Mouse (Mus musculus) heart, postnatal 0 days (tissue): ENCODE measurements around the gene Cyp27a1.

Experiments used
- CTCF ChIP-seq: IDR thresholded peaks from 2 replicates; pipeline ENCODE4 v1.5.1; 2016; ENCODE audit warnings: antibody characterized with exemption, control low read depth, low read depth
- EP300 ChIP-seq: IDR thresholded peaks from 2 replicates; pipeline ENCODE4 v1.6.1; 2016; ENCODE audit warnings: antibody characterized with exemption, low read depth

DNA sequence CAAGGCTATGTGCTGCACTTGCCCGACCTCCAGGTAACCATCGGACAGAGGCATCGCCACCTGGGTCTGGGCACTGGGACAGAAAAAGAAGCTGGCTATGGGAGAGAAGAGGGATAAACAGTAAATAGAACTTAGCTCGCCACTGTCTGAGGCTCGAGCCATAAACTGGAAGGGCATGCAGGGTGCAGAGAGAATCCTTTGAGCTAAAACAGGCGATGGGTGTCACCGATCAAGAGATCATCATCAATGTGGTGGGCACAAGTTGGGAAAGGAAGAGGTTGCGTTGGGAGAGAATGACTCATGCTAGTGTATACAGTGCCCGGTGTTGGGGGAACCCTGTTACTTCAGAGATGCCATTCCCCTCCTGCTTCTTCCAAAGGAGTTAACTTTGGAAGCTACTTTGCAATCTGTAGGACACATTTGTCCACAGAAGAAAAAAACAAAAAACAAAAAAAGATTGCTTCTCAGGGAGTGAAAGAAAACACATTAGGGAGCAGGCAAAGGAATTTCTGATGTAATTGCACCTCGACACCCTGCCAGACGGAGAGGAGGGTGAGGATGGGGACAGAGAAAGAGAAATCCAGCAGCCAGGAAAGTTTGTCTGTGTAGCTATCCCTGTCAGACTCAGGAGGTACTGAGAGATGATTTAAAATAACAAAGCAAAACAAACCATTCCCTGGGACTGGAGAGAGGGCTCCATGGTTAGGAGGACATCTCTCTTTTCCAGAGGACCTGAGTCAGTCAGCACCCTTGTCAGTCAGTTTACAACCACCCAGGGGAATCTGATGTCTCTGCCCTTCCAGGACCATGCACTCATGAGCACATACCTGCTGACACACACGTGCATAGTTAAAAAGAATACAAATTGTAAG lies 721 bp downstream of the Cyp27a1 start:
- TF ChIP-seq EP300, result no peak
- no peak for TF ChIP-seq CTCF
